Mouse (Mus musculus): ENCODE data around the gene Kctd14.

Gene Kctd14

GRCm38 (mm10) chr7:97446171-97446925 lies 4.8 kb upstream of the Kctd14 start:
- peak; percentile 94 for ATAC-seq (ENCODE audit: low TSS enrichment)

GRCm38 (mm10) chr7:97447050-97447531 lies 4.0 kb upstream of the Kctd14 start:
- ATAC-seq (ENCODE audit: low TSS enrichment) = peak; percentile 72

GRCm38 (mm10) chr7:97452196-97452595 lies 1.1 kb downstream of the Kctd14 start:
- ATAC-seq (ENCODE audit: low TSS enrichment) = no peak

- ATAC-seq (ENCODE audit: low TSS enrichment) = no peak
Measured at GRCm38 (mm10) chr7:97453141-97453921, 2.2 kb downstream of the Kctd14 start.

- ATAC-seq (ENCODE audit: low TSS enrichment) = no peak
Measured at GRCm38 (mm10) chr7:97454795-97455194, 3.7 kb downstream of the Kctd14 start.

GRCm38 (mm10) chr7:97455577-97455976 lies 4.5 kb downstream of the Kctd14 start:
- no peak for ATAC-seq (ENCODE audit: low TSS enrichment)

- ATAC-seq (ENCODE audit: low TSS enrichment) = no peak
Measured at GRCm38 (mm10) chr7:97473001-97473400, 21.9 kb downstream of the Kctd14 start.

- ATAC-seq (ENCODE audit: low TSS enrichment) = no peak
Measured at GRCm38 (mm10) chr7:97479349-97479748, 28.2 kb downstream of the Kctd14 start.

GRCm38 (mm10) chr7:97480290-97480689 lies 29.2 kb downstream of the Kctd14 start:
- ATAC-seq (ENCODE audit: low TSS enrichment) = no peak

- ATAC-seq (ENCODE audit: low TSS enrichment) = peak; percentile 100
Measured at GRCm38 (mm10) chr7:97480821-97481339, 29.8 kb downstream of the Kctd14 start, which contains the start of gene Ints4. Gene Ints4, plus strand, starts transcription at chr7:97480956.

- no peak for ATAC-seq (ENCODE audit: low TSS enrichment)
Measured at GRCm38 (mm10) chr7:97483378-97483777, 32.3 kb downstream of the Kctd14 start.

GRCm38 (mm10) chr7:97491157-97491556 lies 40.0 kb downstream of the Kctd14 start:
- ATAC-seq (ENCODE audit: low TSS enrichment) = no peak

GRCm38 (mm10) chr7:97492420-97492819 lies 41.3 kb downstream of the Kctd14 start:
- no peak for ATAC-seq (ENCODE audit: low TSS enrichment)

GRCm38 (mm10) chr7:97495052-97495451 lies 43.9 kb downstream of the Kctd14 start:
- ATAC-seq (ENCODE audit: low TSS enrichment) = no peak

GRCm38 (mm10) chr7:97500555-97501209 lies 49.6 kb downstream of the Kctd14 start:
- no peak for ATAC-seq (ENCODE audit: low TSS enrichment)
